Mouse (Mus musculus): ENCODE results near the gene Yars2. TPM values are rescaled to one million over a fixed set of nuclear protein-coding genes. Genes with fewer than 3 reads are reported as not detected.
A peak's percentile ranks its signal among the peaks of the same experiment; 100 is the strongest.
"Not testable (repeated sequence)": the region's sequence is repeated elsewhere in the genome, so short reads cannot be mapped to it uniquely, and the experiment has no call there.

Gene Yars2
- polyA plus RNA-seq, 1 experiment: 2.1 TPM

GRCm38 (mm10) chr16:16273752-16274151 is 29.0 kb upstream of the Yars2 start:
- no peak overlapping the region for H3K4me3 ChIP-seq (replicated peaks)
- no peaks in the 10 kb centered on the region for H3K9me3 ChIP-seq (ENCODE audit: control insufficient read depth, low read length)
- H3K27me3 ChIP-seq (ENCODE audit: control insufficient read depth): no peaks in the 10 kb centered on the region
- no peaks in the 10 kb centered on the region for H3K4me1 ChIP-seq (ENCODE audit: control insufficient read depth)
- TF ChIP-seq TAL1 (IDR thresholded peaks at IDR 0.05; ENCODE audit: low read length) (no peak), GATA1 (IDR thresholded peaks at IDR 0.05; ENCODE audit: low read length) (no peak)
- no peaks in the 10 kb centered on the region for H3K36me3 ChIP-seq (ENCODE audit: control insufficient read depth)

GRCm38 (mm10) chr16:16303138-16303827 is 518 bp downstream of the Yars2 start:
- Histone ChIP-seq H3K9me3 (ENCODE audit: control insufficient read depth, low read length) (no peaks in the 10 kb centered on the region), H3K4me1 (ENCODE audit: control insufficient read depth) (peaks cover 24% of the 10 kb centered on the region), H3K27me3 (ENCODE audit: control insufficient read depth) (peaks cover 3% of the 10 kb centered on the region), H3K4me3 (replicated peaks) (peak overlapping the region; percentile 97), H3K36me3 (ENCODE audit: control insufficient read depth) (peaks cover 26% of the 10 kb centered on the region)
- no peak for TF ChIP-seq TAL1 (IDR thresholded peaks at IDR 0.05; ENCODE audit: low read length)
- no peak for TF ChIP-seq GATA1 (IDR thresholded peaks at IDR 0.05; ENCODE audit: low read length)

DNA sequence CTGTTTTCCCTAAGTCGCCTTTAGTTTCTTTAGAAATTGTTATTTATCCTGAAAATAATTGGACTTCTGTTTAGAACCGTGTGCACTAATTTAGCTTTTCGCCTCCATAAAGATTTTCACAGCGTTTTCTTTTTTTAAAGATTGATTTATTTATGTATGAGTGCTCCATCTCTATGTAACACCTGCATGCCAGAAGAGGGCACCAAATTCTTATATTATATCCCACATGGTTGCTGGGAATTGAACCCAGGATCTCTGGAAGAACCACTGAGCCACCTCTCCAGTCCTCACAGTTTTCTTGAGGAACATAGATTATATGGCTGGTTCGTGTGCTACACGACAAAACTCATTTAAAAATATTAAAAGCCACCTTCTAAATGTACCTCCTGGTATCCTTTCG is 1.1 kb downstream of the Yars2 start:
- Histone ChIP-seq H3K4me1 (ENCODE audit: control insufficient read depth) (peaks cover 24% of the 10 kb centered on the region), H3K9me3 (ENCODE audit: control insufficient read depth, low read length) (no peaks in the 10 kb centered on the region), H3K27me3 (ENCODE audit: control insufficient read depth) (peaks cover 3% of the 10 kb centered on the region), H3K4me3 (replicated peaks) (peak overlapping the region; percentile 97), H3K36me3 (ENCODE audit: control insufficient read depth) (peaks cover 28% of the 10 kb centered on the region)
- no peak for TF ChIP-seq TAL1 (IDR thresholded peaks at IDR 0.05; ENCODE audit: low read length)
- no peak for TF ChIP-seq GATA1 (IDR thresholded peaks at IDR 0.05; ENCODE audit: low read length)

GRCm38 (mm10) chr16:16311319-16311718 is 8.6 kb downstream of the Yars2 start:
- Histone ChIP-seq H3K4me1 (ENCODE audit: control insufficient read depth) (no peaks in the 10 kb centered on the region), H3K9me3 (ENCODE audit: control insufficient read depth, low read length) (no peaks in the 10 kb centered on the region), H3K4me3 (replicated peaks) (no peak overlapping the region), H3K27me3 (ENCODE audit: control insufficient read depth) (no peaks in the 10 kb centered on the region), H3K36me3 (ENCODE audit: control insufficient read depth) (peaks cover 84% of the 10 kb centered on the region)
- TF ChIP-seq TAL1 (IDR thresholded peaks at IDR 0.05; ENCODE audit: low read length): no peak
- no peak for TF ChIP-seq GATA1 (IDR thresholded peaks at IDR 0.05; ENCODE audit: low read length)

DNA sequence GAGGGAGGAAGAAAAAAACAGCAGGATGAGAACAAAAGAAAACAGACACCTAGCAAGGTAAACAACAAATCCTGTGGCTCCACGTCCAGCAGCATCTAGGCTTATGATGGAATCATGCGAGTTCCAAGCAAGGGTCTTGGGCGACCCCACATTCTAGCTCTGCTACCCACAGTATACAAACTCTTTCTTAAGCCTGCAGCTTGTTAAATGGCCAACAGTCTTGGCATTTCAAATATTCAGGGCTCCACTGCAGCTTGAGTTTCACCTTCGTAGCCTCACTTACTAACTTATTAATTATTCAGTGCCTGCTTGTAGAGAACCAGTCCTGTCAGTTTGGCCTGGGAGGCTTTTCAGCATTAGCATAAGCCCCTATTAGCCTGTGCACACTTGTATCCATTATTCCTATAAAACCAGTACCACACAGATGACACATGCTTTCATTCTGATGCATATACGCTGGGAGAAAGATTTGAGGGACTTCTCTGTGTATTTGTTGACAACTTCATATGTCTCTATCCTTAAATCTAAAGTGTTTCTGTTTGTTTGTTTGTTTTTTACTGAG is 23.1 kb downstream of the Yars2 start:
- H3K4me3 ChIP-seq (replicated peaks): no peak overlapping the region

GRCm38 (mm10) chr16:16346420-16346819 is 43.7 kb downstream of the Yars2 start:
- Histone ChIP-seq H3K36me3 (ENCODE audit: control insufficient read depth) (peaks cover 20% of the 10 kb centered on the region), H3K4me3 (replicated peaks) (no peak overlapping the region), H3K9me3 (ENCODE audit: control insufficient read depth, low read length) (no peaks in the 10 kb centered on the region), H3K4me1 (ENCODE audit: control insufficient read depth) (no peaks in the 10 kb centered on the region; the same call in 1 of the 2 replicates), H3K27me3 (ENCODE audit: control insufficient read depth) (no peaks in the 10 kb centered on the region)
- TF ChIP-seq GATA1 (IDR thresholded peaks at IDR 0.05; ENCODE audit: low read length) (no peak), TAL1 (IDR thresholded peaks at IDR 0.05; ENCODE audit: low read length) (no peak)

More for the DNA sequence above, 23.1 kb downstream of the Yars2 start:
- Histone ChIP-seq H3K36me3 (ENCODE audit: control insufficient read depth) (peaks cover 65% of the 10 kb centered on the region), H3K9me3 (ENCODE audit: control insufficient read depth, low read length) (no peaks in the 10 kb centered on the region), H3K4me1 (ENCODE audit: control insufficient read depth) (no peaks in the 10 kb centered on the region), H3K27me3 (ENCODE audit: control insufficient read depth) (no peaks in the 10 kb centered on the region)
- TF ChIP-seq TAL1 (IDR thresholded peaks at IDR 0.05; ENCODE audit: low read length) (no peak), GATA1 (IDR thresholded peaks at IDR 0.05; ENCODE audit: low read length) (no peak)

GRCm38 (mm10) chr16:16357908-16358307 is 55.1 kb downstream of the Yars2 start:
- H3K27me3 ChIP-seq (ENCODE audit: control insufficient read depth): no peaks in the 10 kb centered on the region
- peaks cover 20% of the 10 kb centered on the region for H3K4me1 ChIP-seq (ENCODE audit: control insufficient read depth)
- peaks cover 1% of the 10 kb centered on the region; the same call in 1 of the 2 replicates for H3K9me3 ChIP-seq (ENCODE audit: control insufficient read depth, low read length)
- peak overlapping the region; percentile 91 for H3K4me3 ChIP-seq (replicated peaks)
- TF ChIP-seq TAL1 (IDR thresholded peaks at IDR 0.05; ENCODE audit: low read length): no peak
- TF ChIP-seq GATA1 (IDR thresholded peaks at IDR 0.05; ENCODE audit: low read length): no peak
- peaks cover 5% of the 10 kb centered on the region for H3K36me3 ChIP-seq (ENCODE audit: control insufficient read depth)

- no peaks in the 10 kb centered on the region for H3K27me3 ChIP-seq (ENCODE audit: control insufficient read depth)
- H3K9me3 ChIP-seq (ENCODE audit: control insufficient read depth, low read length): no peaks in the 10 kb centered on the region
- peaks cover 2% of the 10 kb centered on the region; the same call in 1 of the 2 replicates for H3K36me3 ChIP-seq (ENCODE audit: control insufficient read depth)
- H3K4me3 ChIP-seq (replicated peaks): peak within 1 kb of the TSS; percentile 91
- no peak; the same call in 1 of the 2 replicates for TF ChIP-seq GATA1 (IDR thresholded peaks at IDR 0.05; ENCODE audit: low read length)
- TF ChIP-seq TAL1 (IDR thresholded peaks at IDR 0.05; ENCODE audit: low read length): no peak
- peaks cover 20% of the 10 kb centered on the region for H3K4me1 ChIP-seq (ENCODE audit: control insufficient read depth)
These were observed 55.8 kb downstream of the Yars2 start, which contains the start of gene Dnm1l for GRCm38 (mm10) chr16:16358481-16359100. Gene Dnm1l (minus strand): TSS chr16:16358959.

DNA sequence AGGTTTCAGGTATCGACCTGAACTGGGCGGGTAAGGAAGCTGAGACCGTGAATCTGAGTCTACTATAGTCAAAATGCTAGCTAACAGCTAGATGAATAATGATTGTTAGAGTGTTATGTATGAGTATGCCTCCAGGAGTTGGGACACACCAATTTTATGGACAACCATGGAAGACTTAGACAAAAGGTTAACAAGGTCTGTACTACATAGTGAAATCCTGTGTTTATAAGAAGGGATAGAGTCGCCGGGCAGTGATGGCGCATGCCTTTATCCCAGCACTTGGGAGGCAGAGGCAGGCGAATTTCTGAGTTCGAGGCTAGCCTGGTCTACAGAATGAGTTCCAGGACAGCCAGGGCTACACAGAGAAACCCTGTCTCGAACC is 56.3 kb downstream of the Yars2 start:
- Histone ChIP-seq H3K4me1 (ENCODE audit: control insufficient read depth) (peaks cover 20% of the 10 kb centered on the region), H3K4me3 (replicated peaks) (peak overlapping the region; percentile 91)
- not testable (repeated sequence) for H3K36me3 ChIP-seq (ENCODE audit: control insufficient read depth); H3K9me3 ChIP-seq (ENCODE audit: control insufficient read depth, low read length); H3K27me3 ChIP-seq (ENCODE audit: control insufficient read depth)

Other genes starting within 250 kb of the Yars2 start
- not detected in 2 replicates for gene Pkp2, start 89.6 kb upstream of the Yars2 start, polyA plus RNA-seq (2012)
- 0.73 and 0.76 TPM in 2 replicates for gene Dnm1l, start 56.0 kb downstream of the Yars2 start, polyA plus RNA-seq (2012)